Mouse (Mus musculus): ENCODE results near the gene Lrfn1. TPM values are rescaled to one million over a fixed set of nuclear protein-coding genes. Genes with fewer than 3 reads are reported as not detected.

Lrfn1 gene
- 2.7 and 3.3 TPM in 2 replicates for polyA plus RNA-seq (2012; rRNA removed)

- Histone ChIP-seq H3K4me1 (ENCODE audit: control insufficient read depth, insufficient read depth, insufficient read length) (peaks cover 6% of the 10 kb centered on the region), H3K4me3 (ENCODE audit: extremely low read depth, insufficient read depth, insufficient read length) (peak within 1 kb of the TSS; percentile 55), H3K36me3 (ENCODE audit: control insufficient read depth, insufficient read depth, low read length) (peaks cover 2% of the 10 kb centered on the region; the same call in 1 of the 2 replicates), H3K27me3 (ENCODE audit: control insufficient read depth, insufficient read depth, low read length) (peaks cover 5% of the 10 kb centered on the region), H3K27ac (ENCODE audit: insufficient read depth, low read length) (no peak within 1 kb of the TSS)
- no peak for TF ChIP-seq CTCF (IDR thresholded peaks at IDR 0.05; ENCODE audit: extremely low read depth, insufficient read depth, insufficient read length, insufficient replicate concordance)
- no peak for TF ChIP-seq POLR2A (IDR thresholded peaks at IDR 0.05; ENCODE audit: low read depth, low read length)
- DNase-seq (ENCODE audit: low read depth in 1 of 2, low spot score in 2 of 2) = no peak
- WGBS = 1% methylated on average over 36 of the region's 97 CpGs
Measured at GRCm38 (mm10) chr7:28451531-28452360, at the start of gene Lrfn1. Gene Lrfn1 (plus strand): TSS chr7:28451980.

- H3K4me3 ChIP-seq (ENCODE audit: extremely low read depth, insufficient read depth, insufficient read length) = no peak overlapping the region
- no peaks in the 10 kb centered on the region for H3K27me3 ChIP-seq (ENCODE audit: control insufficient read depth, insufficient read depth, low read length)
- no peak for DNase-seq (ENCODE audit: low read depth in 1 of 2, low spot score in 2 of 2)
- no peaks in the 10 kb centered on the region for H3K4me1 ChIP-seq (ENCODE audit: control insufficient read depth, insufficient read depth, insufficient read length)
- H3K27ac ChIP-seq (ENCODE audit: insufficient read depth, low read length) = peak overlapping the region; percentile 26
- no peak for TF ChIP-seq POLR2A (IDR thresholded peaks at IDR 0.05; ENCODE audit: low read depth, low read length)
- TF ChIP-seq CTCF (IDR thresholded peaks at IDR 0.05; ENCODE audit: extremely low read depth, insufficient read depth, insufficient read length, insufficient replicate concordance) = no peak
- peaks cover 35% of the 10 kb centered on the region for H3K36me3 ChIP-seq (ENCODE audit: control insufficient read depth, insufficient read depth, low read length)
- whole genome bisulfite sequencing = 92% methylated on average over 3 of the region's 3 CpGs
Measured at GRCm38 (mm10) chr7:28410841-28411475, 40.8 kb upstream of the Lrfn1 start.

- Histone ChIP-seq H3K27me3 (ENCODE audit: control insufficient read depth, insufficient read depth, low read length) (no peaks in the 10 kb centered on the region), H3K27ac (ENCODE audit: insufficient read depth, low read length) (no peak overlapping the region), H3K4me1 (ENCODE audit: control insufficient read depth, insufficient read depth, insufficient read length) (no peaks in the 10 kb centered on the region), H3K4me3 (ENCODE audit: extremely low read depth, insufficient read depth, insufficient read length) (no peak overlapping the region), H3K36me3 (ENCODE audit: control insufficient read depth, insufficient read depth, low read length) (peaks cover 18% of the 10 kb centered on the region)
- 71% methylated on average over 4 of the region's 4 CpGs for WGBS
- DNase-seq (ENCODE audit: low read depth in 1 of 2, low spot score in 2 of 2) = no peak
- TF ChIP-seq POLR2A (IDR thresholded peaks at IDR 0.05; ENCODE audit: low read depth, low read length) (no peak), CTCF (IDR thresholded peaks at IDR 0.05; ENCODE audit: extremely low read depth, insufficient read depth, insufficient read length, insufficient replicate concordance) (no peak)
Measured at GRCm38 (mm10) chr7:28412826-28413225, 39.0 kb upstream of the Lrfn1 start.

GRCm38 (mm10) chr7:28417368-28417767, 34.4 kb upstream of the Lrfn1 start:
- no peak overlapping the region for H3K4me3 ChIP-seq (ENCODE audit: extremely low read depth, insufficient read depth, insufficient read length)
- no peak for DNase-seq (ENCODE audit: low read depth in 1 of 2, low spot score in 2 of 2)
- no peak overlapping the region for H3K27ac ChIP-seq (ENCODE audit: insufficient read depth, low read length)
- H3K4me1 ChIP-seq (ENCODE audit: control insufficient read depth, insufficient read depth, insufficient read length) = no peaks in the 10 kb centered on the region
- peaks cover 13% of the 10 kb centered on the region for H3K36me3 ChIP-seq (ENCODE audit: control insufficient read depth, insufficient read depth, low read length)
- no peaks in the 10 kb centered on the region for H3K27me3 ChIP-seq (ENCODE audit: control insufficient read depth, insufficient read depth, low read length)
- TF ChIP-seq POLR2A (IDR thresholded peaks at IDR 0.05; ENCODE audit: low read depth, low read length) (no peak), CTCF (IDR thresholded peaks at IDR 0.05; ENCODE audit: extremely low read depth, insufficient read depth, insufficient read length, insufficient replicate concordance) (no peak)

- no peak for DNase-seq (ENCODE audit: low read depth in 1 of 2, low spot score in 2 of 2)
- WGBS = 93% methylated on average over 8 of the region's 8 CpGs
- H3K4me1 ChIP-seq (ENCODE audit: control insufficient read depth, insufficient read depth, insufficient read length) = no peaks in the 10 kb centered on the region
- no peak overlapping the region for H3K4me3 ChIP-seq (ENCODE audit: extremely low read depth, insufficient read depth, insufficient read length)
- peaks cover 11% of the 10 kb centered on the region for H3K36me3 ChIP-seq (ENCODE audit: control insufficient read depth, insufficient read depth, low read length)
- H3K27me3 ChIP-seq (ENCODE audit: control insufficient read depth, insufficient read depth, low read length) = no peaks in the 10 kb centered on the region
- H3K27ac ChIP-seq (ENCODE audit: insufficient read depth, low read length) = no peak overlapping the region
- no peak for TF ChIP-seq CTCF (IDR thresholded peaks at IDR 0.05; ENCODE audit: extremely low read depth, insufficient read depth, insufficient read length, insufficient replicate concordance)
- TF ChIP-seq POLR2A (IDR thresholded peaks at IDR 0.05; ENCODE audit: low read depth, low read length) = no peak
Measured at GRCm38 (mm10) chr7:28418096-28418670, 33.6 kb upstream of the Lrfn1 start.

- 94% methylated on average over 2 of the region's 2 CpGs for WGBS
- no peak for DNase-seq (ENCODE audit: low read depth in 1 of 2, low spot score in 2 of 2)
- Histone ChIP-seq H3K4me3 (ENCODE audit: extremely low read depth, insufficient read depth, insufficient read length) (no peak overlapping the region), H3K36me3 (ENCODE audit: control insufficient read depth, insufficient read depth, low read length) (peaks cover 12% of the 10 kb centered on the region), H3K4me1 (ENCODE audit: control insufficient read depth, insufficient read depth, insufficient read length) (no peaks in the 10 kb centered on the region), H3K27ac (ENCODE audit: insufficient read depth, low read length) (no peak overlapping the region), H3K27me3 (ENCODE audit: control insufficient read depth, insufficient read depth, low read length) (no peaks in the 10 kb centered on the region)
- no peak for TF ChIP-seq POLR2A (IDR thresholded peaks at IDR 0.05; ENCODE audit: low read depth, low read length)
- no peak for TF ChIP-seq CTCF (IDR thresholded peaks at IDR 0.05; ENCODE audit: extremely low read depth, insufficient read depth, insufficient read length, insufficient replicate concordance)
Measured at GRCm38 (mm10) chr7:28419416-28419815, 32.4 kb upstream of the Lrfn1 start.
